17 mouse cellular contexts compared by ENCODE assay signal in the genomic region with DNA sequence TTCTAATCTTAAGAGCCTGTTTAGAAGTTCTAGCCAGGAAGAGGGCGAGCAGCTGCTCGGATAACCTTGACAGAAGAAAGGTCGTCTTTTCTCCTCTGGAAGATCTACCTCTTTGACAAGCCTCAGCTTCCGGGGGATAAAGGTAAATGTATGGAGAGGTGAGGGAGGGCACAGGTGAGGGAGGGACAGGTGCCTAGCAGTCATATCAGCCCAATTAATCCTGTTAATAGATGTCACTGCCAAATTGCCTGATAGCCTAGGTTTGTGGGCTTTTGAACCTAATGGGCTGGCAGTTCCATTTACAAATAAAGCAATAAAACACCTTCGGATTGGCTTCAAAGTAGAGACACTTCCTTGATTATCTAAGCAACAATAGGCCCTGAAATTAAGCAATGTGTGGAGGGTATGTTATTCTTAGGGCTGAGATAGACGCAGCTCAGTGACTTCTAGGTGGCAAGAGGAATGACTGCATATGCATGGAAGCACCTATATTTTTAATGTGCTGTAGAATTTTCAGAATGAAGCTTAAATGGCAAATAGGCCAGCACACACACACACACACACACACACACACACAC.
"Had no signal": no experiment of that assay in that cellular context is flagged by ENCODE, and none has a peak within 500 bp of the region (broad histone marks: within the 10 kb centered on the region; RNA-seq: fewer than 3 reads in every experiment).

No protein-coding gene starts in this region.

- H3K27ac ChIP-seq: kidney, embryonic 15.5 days; limb, embryonic 12.5 days; liver, embryonic 13.5 days; lung, embryonic 15.5 days; macrophage; midbrain, embryonic 15.5 days; neural tube, embryonic 13.5 days had no signal

- ATAC-seq: liver, postnatal 0 days; midbrain, embryonic 15.5 days had no signal

- H3K27me3 ChIP-seq: kidney, embryonic 15.5 days; limb, embryonic 12.5 days; liver, embryonic 13.5 days; lung, embryonic 15.5 days; megakaryocyte, embryonic 14.5 days; midbrain, embryonic 15.5 days; neural tube, embryonic 13.5 days had no signal

- DNase-seq: kidney, postnatal 25 days; layer of hippocampus, adult 9-11 months; liver; liver, embryonic 13.5 days; liver, postnatal 0 days; lung, postnatal 14 days; retina, postnatal 1 day; right cerebral cortex, postnatal 4 days; thymus, postnatal 36 days had no signal

- H3K4me2 ChIP-seq: kidney, embryonic 15.5 days; limb, embryonic 12.5 days; liver, embryonic 13.5 days; lung, embryonic 15.5 days; midbrain, embryonic 11.5 days; midbrain, embryonic 15.5 days; neural tube, embryonic 13.5 days had no signal

- H3K4me1 ChIP-seq: limb, embryonic 12.5 days; liver, embryonic 13.5 days; megakaryocyte, embryonic 14.5 days; midbrain, embryonic 15.5 days; neural tube, embryonic 13.5 days had no signal

- H3K36me3 ChIP-seq: liver, embryonic 13.5 days; lung, embryonic 15.5 days; midbrain, embryonic 15.5 days had no signal

- H3K4me3 ChIP-seq: kidney, embryonic 15.5 days; limb, embryonic 12.5 days; liver, embryonic 13.5 days; lung, embryonic 15.5 days; megakaryocyte, embryonic 14.5 days; midbrain, embryonic 15.5 days; neural tube, embryonic 13.5 days had no signal

- H3K9me3 ChIP-seq: kidney, embryonic 15.5 days; limb, embryonic 12.5 days; liver, embryonic 13.5 days; lung, embryonic 15.5 days; midbrain, embryonic 15.5 days had no signal

- H3K9ac ChIP-seq: kidney, embryonic 15.5 days; limb, embryonic 12.5 days; liver, embryonic 13.5 days; liver, postnatal 0 days; lung, embryonic 15.5 days; midbrain, embryonic 15.5 days; neural tube, embryonic 13.5 days had no signal
